Mouse (Mus musculus) kidney, adult 2 months (tissue): ENCODE data around the gene Rrp15.

Experiments used
- CTCF ChIP-seq: fragments of 200-500 bp; conservative IDR thresholded peaks from 2 replicates; pipeline ENCODE4 v1.5.1; 2011; ENCODE audit warnings: low read depth, mild to moderate bottlenecking, control low read depth, low read length, moderate library complexity, mixed read lengths; ENCODE audit not compliant: insufficient read depth, insufficient read length
- POLR2A ChIP-seq: fragments of 200-500 bp; IDR thresholded peaks from one replicate; pipeline ENCODE4 v1.6.1; 2011; ENCODE audit warnings: low read depth, low read length, control low read depth

- TF ChIP-seq CTCF (no peak), POLR2A (no peak)
Measured at GRCm38 (mm10) chr1:186722299-186722698, 26.9 kb downstream of the Rrp15 start.
